Mouse (Mus musculus) spleen, adult 2 months (tissue): ENCODE measurements around the gene Tex13a.

Experiments used
- CTCF ChIP-seq: fragments of 200-500 bp; IDR thresholded peaks from 2 replicates; pipeline ENCODE4 v1.5.1; 2011; ENCODE audit warnings: mild to moderate bottlenecking, inconsistent platforms; ENCODE audit not compliant: insufficient read depth, insufficient read length, insufficient replicate concordance; ENCODE audit errors: extremely low read depth
- POLR2A ChIP-seq: fragments of 200-500 bp; IDR thresholded peaks from 2 replicates; pipeline ENCODE4 v1.6.1; 2011; ENCODE audit warnings: low read depth, low read length, inconsistent platforms

DNA sequence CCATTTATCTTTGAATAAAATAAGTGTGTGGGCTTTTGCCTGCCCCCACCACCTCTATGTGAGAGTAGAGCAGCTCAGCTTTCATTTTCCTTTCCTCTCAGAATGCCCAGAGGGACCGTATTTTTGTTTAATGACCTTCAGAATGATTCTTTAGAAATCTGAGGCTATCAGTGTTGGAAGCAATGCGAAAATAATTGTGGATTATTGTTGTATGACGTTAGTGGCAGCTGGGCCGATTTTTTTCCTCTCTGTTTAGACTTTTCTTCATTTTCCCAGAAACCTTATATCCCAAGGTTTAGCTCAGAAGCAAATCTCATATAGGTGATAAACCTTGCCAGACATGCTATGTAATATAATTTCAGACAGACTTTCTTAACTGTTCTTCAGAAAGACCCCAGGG lies 25.2 kb upstream of the Tex13a start:
- TF ChIP-seq CTCF = no peak
- TF ChIP-seq POLR2A = no peak
